Mouse (Mus musculus) liver, embryonic 14.5 days (tissue): ENCODE data around the gene Crocc. TPM values are rescaled to one million over a fixed set of nuclear protein-coding genes. Genes with fewer than 3 reads are reported as not detected.

Experiments used
- ATAC-seq: fragments of 200-750 bp; cut with Nextera tagmentation; 2 replicates; pipeline ENCODE4 v1.8.0; 2017; ENCODE audit warnings: moderate number of reproducible peaks, mild to moderate bottlenecking, moderate library complexity; ENCODE audit not compliant: insufficient read depth
- DNase-seq, 3 experiments: peaks; one replicate each; pipeline ENCODE4 v3.0.0-alpha.2; 2012 to 2013; ENCODE audit warnings: low read depth in 3 of 3, low spot score in 3 of 3
- H3K27ac ChIP-seq: fragments of 300-500 bp; sonication (generic); 2 replicates; pipeline ENCODE4 v1.5.1; 2014; ENCODE audit warnings: moderate library complexity, mild to moderate bottlenecking, control low read depth, inconsistent platforms
- H3K27me3 ChIP-seq: fragments of 300-500 bp; sonication (generic); 2 replicates; pipeline ENCODE4 v1.6.1; 2014; ENCODE audit warnings: mild to moderate bottlenecking, low read length, moderate library complexity; ENCODE audit not compliant: control insufficient read depth, insufficient read depth
- H3K36me3 ChIP-seq: fragments of 300-500 bp; sonication (generic); replicated peaks from 2 replicates; pipeline ENCODE4 v1.6.1; 2014; ENCODE audit warnings: low read depth; ENCODE audit not compliant: control insufficient read depth, insufficient read depth
- H3K4me1 ChIP-seq, 2 experiments: fragments of 200-500 bp in 1 of 2; fragments of 300-500 bp in 1 of 2; sonication (generic) in 1 of 2; replicated peaks; 2 replicates each; pipeline ENCODE4 v1.6.1; 2012 to 2014; ENCODE audit warnings: antibody characterized with exemption in 1 of 2, inconsistent platforms in 1 of 2, low read length in 1 of 2; ENCODE audit not compliant: control insufficient read depth in 2 of 2, insufficient read depth in 2 of 2
- H3K4me2 ChIP-seq: fragments of 300-500 bp; sonication (generic); 2 replicates; pipeline ENCODE4 v1.6.1; 2014; ENCODE audit warnings: low read depth, mild to moderate bottlenecking, control low read depth, moderate library complexity
- H3K4me3 ChIP-seq, 2 experiments: fragments of 200-500 bp in 1 of 2; fragments of 300-500 bp in 1 of 2; sonication (generic) in 1 of 2; 2 replicates each; pipeline ENCODE4 v1.5.1; 2012 to 2014; ENCODE audit warnings: low read depth in 2 of 2, low read length in 2 of 2, mild to moderate bottlenecking in 2 of 2, control low read depth in 1 of 2, inconsistent platforms in 1 of 2, moderate library complexity in 1 of 2; ENCODE audit not compliant: insufficient read depth in 1 of 2
- H3K9ac ChIP-seq: fragments of 300-500 bp; sonication (generic); replicated peaks from 2 replicates; pipeline ENCODE4 v1.6.1; 2014; ENCODE audit warnings: mild to moderate bottlenecking, control low read depth, moderate library complexity
- H3K9me3 ChIP-seq: fragments of 300-500 bp; sonication (generic); 2 replicates; pipeline ENCODE4 v1.6.1; 2016; ENCODE audit warnings: low read length, mixed read lengths; ENCODE audit not compliant: control insufficient read depth
- CTCF ChIP-seq: IDR thresholded peaks from 2 replicates; pipeline ENCODE4 v1.5.1; 2016; ENCODE audit warnings: antibody characterized with exemption, low read depth, control low read depth
- EP300 ChIP-seq: IDR thresholded peaks from 2 replicates; pipeline ENCODE4 v1.6.1; 2016; ENCODE audit warnings: antibody characterized with exemption, low read depth
- WGBS: fragments of 180-500 bp; shearing (Covaris S2); extraction: QIAGEN DNeasy Blood & Tissue Kit; methylation state at CpG from one replicate; pipeline ENCODE4 v1.1.7; 2014; ENCODE audit not compliant: insufficient replicate concordance; 5-methylcytosine and 5-hydroxymethylcytosine counted together
- polyA plus RNA-seq, 2 experiments: library from polyadenylated mRNA; depleted of rRNA in 1 of 2; stranded (reverse) in 1 of 2; unstranded in 1 of 2; fragments of >200 nt; fragmentation: Nextera tagmentation in 1 of 2; extraction: Ambion mirVana in 1 of 2; gene quantifications; 2 replicates each; pipeline versions ENCODE4 v1.2.1 to v1.2.3; 2012 to 2014

Crocc gene
- polyA plus RNA-seq, 2 experiments: 0.53 to 1.7 TPM

GRCm38 (mm10) chr4:141076761-141077506 is 16.6 kb upstream of the Crocc start:
- WGBS: 12% methylated on average over 17 of the region's 17 CpGs
- no peaks in the 10 kb centered on the region for H3K9me3 ChIP-seq
- ATAC-seq: peak; percentile 75
- H3K27me3 ChIP-seq: no peaks in the 10 kb centered on the region
- H3K4me2 ChIP-seq: peak overlapping the region; percentile 97
- H3K4me1 ChIP-seq: peaks cover 29 to 36% of the 10 kb centered on the region in 2 experiments
- TF ChIP-seq EP300: no peak
- no peak for TF ChIP-seq CTCF
- peak overlapping the region; percentile 93 for H3K27ac ChIP-seq
- peak; percentile 59 to 68 (median 66) for DNase-seq
- H3K36me3 ChIP-seq: peaks cover 20% of the 10 kb centered on the region
- peak overlapping the region; percentile 96 for H3K4me3 ChIP-seq
- peak overlapping the region; percentile 94 for H3K9ac ChIP-seq

DNA sequence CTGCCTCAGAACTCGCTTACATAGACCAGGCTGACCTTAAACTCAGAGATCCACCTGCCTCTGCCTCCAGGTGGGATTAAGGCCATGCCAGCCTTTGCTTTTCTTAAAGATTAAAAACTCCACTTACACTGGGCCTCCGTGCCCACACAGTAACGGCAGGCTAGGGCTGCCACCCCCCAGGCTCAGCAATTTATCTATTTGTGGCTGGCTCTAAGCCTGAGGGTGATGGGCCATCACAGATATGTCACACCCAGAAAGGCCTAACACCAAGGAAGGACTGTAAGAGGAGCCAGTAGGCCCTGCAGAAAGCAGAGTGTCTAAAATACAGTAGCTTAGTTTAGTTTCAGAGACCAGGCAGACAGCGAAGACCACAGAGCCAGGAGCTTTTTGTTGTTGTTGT is 13.8 kb upstream of the Crocc start:
- TF ChIP-seq CTCF (no peak), EP300 (peak; percentile 54)
- H3K4me1 ChIP-seq: peaks cover 32 to 42% of the 10 kb centered on the region in 2 experiments
- H3K27me3 ChIP-seq: no peaks in the 10 kb centered on the region
- peak overlapping the region; percentile 71 for H3K27ac ChIP-seq
- no peaks in the 10 kb centered on the region for H3K9me3 ChIP-seq
- no peak for DNase-seq
- peak; percentile 66 for ATAC-seq
- peak overlapping the region; percentile 50 for H3K9ac ChIP-seq
- peaks cover 40% of the 10 kb centered on the region for H3K36me3 ChIP-seq
- peak overlapping the region; percentile 16 to 29; a peak in 3 of 4 replicates for H3K4me3 ChIP-seq
- peak overlapping the region; percentile 97 for H3K4me2 ChIP-seq
- 23% methylated on average over 4 of the region's 4 CpGs for WGBS

DNA sequence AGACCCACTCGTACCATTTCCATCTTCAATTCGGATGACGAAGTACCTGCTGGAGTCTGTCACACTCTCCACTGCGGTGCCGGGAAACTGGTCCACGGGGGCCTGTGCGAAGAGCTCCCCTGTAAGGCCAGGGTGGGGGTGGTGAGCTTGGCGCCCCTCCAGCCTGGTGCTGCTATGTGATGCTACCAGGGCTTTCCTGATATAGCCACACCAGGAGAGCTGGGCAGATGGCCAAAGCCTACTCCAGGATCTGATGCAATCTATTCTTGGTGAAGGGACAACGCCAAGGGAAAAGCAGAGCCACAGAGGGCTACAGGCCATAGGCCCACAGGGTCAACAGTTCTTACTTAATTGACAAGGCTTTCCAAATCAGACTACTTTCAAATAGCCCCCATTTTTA is 13.3 kb upstream of the Crocc start:
- Histone ChIP-seq H3K4me1 (peaks cover 33 to 46% of the 10 kb centered on the region in 2 experiments), H3K36me3 (peaks cover 44% of the 10 kb centered on the region), H3K4me2 (peak overlapping the region; percentile 97), H3K27ac (peak overlapping the region; percentile 71), H3K9me3 (no peaks in the 10 kb centered on the region), H3K4me3 (peak overlapping the region in 1 of 2 experiments; percentile 29; a peak in 2 of 4 replicates), H3K9ac (peak overlapping the region; percentile 50), H3K27me3 (no peaks in the 10 kb centered on the region)
- WGBS: 71% methylated on average over 9 of the region's 9 CpGs
- DNase-seq (no peak), ATAC-seq (no peak)
- TF ChIP-seq CTCF (no peak), EP300 (no peak)

GRCm38 (mm10) chr4:141072502-141072901 is 12.2 kb upstream of the Crocc start:
- no peak for TF ChIP-seq CTCF
- no peak for TF ChIP-seq EP300
- H3K27ac ChIP-seq: no peak overlapping the region
- no peak overlapping the region for H3K4me2 ChIP-seq
- WGBS: 80% methylated on average over 11 of the region's 11 CpGs
- H3K27me3 ChIP-seq: no peaks in the 10 kb centered on the region
- peaks cover 56% of the 10 kb centered on the region for H3K36me3 ChIP-seq
- peaks cover 38 to 54% of the 10 kb centered on the region in 2 experiments for H3K4me1 ChIP-seq
- no peak overlapping the region for H3K4me3 ChIP-seq
- H3K9me3 ChIP-seq: no peaks in the 10 kb centered on the region
- DNase-seq: no peak
- H3K9ac ChIP-seq: no peak overlapping the region
- no peak for ATAC-seq

- Histone ChIP-seq H3K4me1 (peaks cover 20 to 36% of the 10 kb centered on the region in 2 experiments), H3K4me2 (no peak overlapping the region), H3K9ac (no peak overlapping the region), H3K4me3 (no peak overlapping the region), H3K9me3 (no peaks in the 10 kb centered on the region), H3K27me3 (no peaks in the 10 kb centered on the region), H3K27ac (no peak overlapping the region), H3K36me3 (peaks cover 75% of the 10 kb centered on the region)
- WGBS: 39% methylated on average over 4 of the region's 4 CpGs
- ATAC-seq: no peak
- DNase-seq: peak in 1 of 3 experiments; percentile 66
- no peak for TF ChIP-seq EP300
- peak; percentile 98 for TF ChIP-seq CTCF
These were observed 9.4 kb upstream of the Crocc start for GRCm38 (mm10) chr4:141069731-141070130.
